Mouse (Mus musculus) bone marrow macrophage, adult 2 months (primary cell): ENCODE results near the gene 1700015F17Rik.

ENCODE experiments used
- CTCF ChIP-seq: IDR thresholded peaks from 2 replicates; pipeline ENCODE4 v1.5.1; 2012; ENCODE audit warnings: low read depth, mild to moderate bottlenecking, low read length, moderate library complexity
- POLR2A ChIP-seq: IDR thresholded peaks from 2 replicates; pipeline ENCODE4 v1.6.1; 2012; ENCODE audit warnings: mild to moderate bottlenecking, low read depth, low read length, borderline replicate concordance

GRCm38 (mm10) chr5:5419253-5419652 lies 59.7 kb downstream of the 1700015F17Rik start:
- TF ChIP-seq POLR2A (no peak), CTCF (no peak)
